Mouse (Mus musculus) lung, postnatal 0 days (tissue): ENCODE measurements around the gene Errfi1. TPM values are rescaled to one million over a fixed set of nuclear protein-coding genes. Genes with fewer than 3 reads are reported as not detected.

Experiments
- ATAC-seq: fragments of 200-750 bp; cut with Nextera tagmentation; 2 replicates; pipeline ENCODE4 v1.8.0; 2017; ENCODE audit warnings: moderate library complexity
- DNase-seq: peaks from one replicate; pipeline ENCODE4 v3.0.0-alpha.2; 2016; ENCODE audit warnings: low spot score
- H3K27ac ChIP-seq: fragments of 300-500 bp; sonication (generic); 2 replicates; pipeline ENCODE4 v1.5.1; 2014; ENCODE audit warnings: antibody characterized with exemption, mild to moderate bottlenecking, low read length, mixed read lengths
- H3K27me3 ChIP-seq: fragments of 300-500 bp; sonication (generic); replicated peaks from 2 replicates; pipeline ENCODE4 v1.6.1; 2014; ENCODE audit warnings: low read length, mixed read lengths; ENCODE audit not compliant: insufficient read depth
- H3K36me3 ChIP-seq: fragments of 300-500 bp; sonication (generic); 2 replicates; pipeline ENCODE4 v1.6.1; 2014; ENCODE audit warnings: low read length, mixed read lengths; ENCODE audit not compliant: insufficient read depth
- H3K4me1 ChIP-seq: fragments of 300-500 bp; sonication (generic); 2 replicates; pipeline ENCODE4 v1.6.1; 2014; ENCODE audit warnings: antibody characterized with exemption, low read depth, low read length, mixed read lengths; ENCODE audit not compliant: insufficient read depth
- H3K4me2 ChIP-seq: fragments of 300-500 bp; sonication (generic); replicated peaks from 2 replicates; pipeline ENCODE4 v1.6.1; 2014; ENCODE audit warnings: low read depth, mild to moderate bottlenecking, low read length, moderate library complexity, mixed read lengths
- H3K4me3 ChIP-seq: fragments of 300-500 bp; sonication (generic); 2 replicates; pipeline ENCODE4 v1.5.1; 2014; ENCODE audit warnings: low read depth, low read length
- H3K9ac ChIP-seq: fragments of 300-500 bp; sonication (generic); replicated peaks from 2 replicates; pipeline ENCODE4 v1.6.1; 2014; ENCODE audit warnings: low read depth, mild to moderate bottlenecking
- H3K9me3 ChIP-seq: fragments of 300-500 bp; sonication (generic); 2 replicates; pipeline ENCODE4 v1.6.1; 2016; ENCODE audit warnings: low read length, mixed read lengths
- CTCF ChIP-seq: IDR thresholded peaks from 2 replicates; pipeline ENCODE4 v1.5.1; 2016; ENCODE audit warnings: antibody characterized with exemption, mild to moderate bottlenecking
- EP300 ChIP-seq: IDR thresholded peaks from 2 replicates; pipeline ENCODE4 v1.6.1; 2016; ENCODE audit warnings: antibody characterized with exemption, mild to moderate bottlenecking, control low read depth
- WGBS: fragments of 180-500 bp; shearing (Covaris S2); extraction: QIAGEN DNeasy Blood & Tissue Kit; methylation state at CpG from one replicate; pipeline ENCODE4 v1.1.7; 2014; 5-methylcytosine and 5-hydroxymethylcytosine counted together
- polyA plus RNA-seq: library from polyadenylated mRNA; unstranded; fragments of >200 nt; fragmentation: Nextera tagmentation; extraction: Ambion mirVana; gene quantifications from 2 replicates; pipeline ENCODE4 v1.2.1, GENCODE M21; 2015

The Errfi1 gene
- polyA plus RNA-seq, 1 experiment from 2014 or later = 106 TPM

DNA sequence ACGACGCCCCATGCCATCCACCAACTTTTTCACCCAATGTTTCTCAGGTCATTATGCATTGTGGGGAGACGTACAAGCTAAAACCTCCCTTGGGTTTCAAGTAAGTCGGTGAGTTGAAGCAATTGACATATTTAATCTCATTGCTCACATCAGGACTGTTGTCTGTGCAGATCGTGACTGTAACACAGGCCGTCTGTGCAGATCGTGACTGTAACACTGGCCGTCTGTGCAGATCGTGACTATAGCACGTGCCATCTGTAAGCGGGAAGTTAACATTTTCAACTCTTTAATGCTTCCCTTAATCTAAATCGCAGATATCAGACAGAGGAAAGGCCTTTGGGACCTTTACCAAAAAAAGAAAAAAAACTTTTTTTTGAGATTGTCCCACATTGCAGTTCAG is 60.0 kb downstream of the Errfi1 start:
- Histone ChIP-seq H3K27ac (peak overlapping the region; percentile 84), H3K4me1 (peaks cover 9% of the 10 kb centered on the region; the same call in 1 of the 2 replicates), H3K9me3 (no peaks in the 10 kb centered on the region), H3K4me2 (peak overlapping the region; percentile 66), H3K36me3 (no peaks in the 10 kb centered on the region), H3K4me3 (peak overlapping the region; percentile 56), H3K27me3 (no peaks in the 10 kb centered on the region), H3K9ac (peak overlapping the region; percentile 66)
- ATAC-seq = no peak
- TF ChIP-seq EP300 (no peak), CTCF (no peak)
- WGBS = 11% methylated on average over 12 of the region's 12 CpGs
- peak; percentile 51 for DNase-seq

DNA sequence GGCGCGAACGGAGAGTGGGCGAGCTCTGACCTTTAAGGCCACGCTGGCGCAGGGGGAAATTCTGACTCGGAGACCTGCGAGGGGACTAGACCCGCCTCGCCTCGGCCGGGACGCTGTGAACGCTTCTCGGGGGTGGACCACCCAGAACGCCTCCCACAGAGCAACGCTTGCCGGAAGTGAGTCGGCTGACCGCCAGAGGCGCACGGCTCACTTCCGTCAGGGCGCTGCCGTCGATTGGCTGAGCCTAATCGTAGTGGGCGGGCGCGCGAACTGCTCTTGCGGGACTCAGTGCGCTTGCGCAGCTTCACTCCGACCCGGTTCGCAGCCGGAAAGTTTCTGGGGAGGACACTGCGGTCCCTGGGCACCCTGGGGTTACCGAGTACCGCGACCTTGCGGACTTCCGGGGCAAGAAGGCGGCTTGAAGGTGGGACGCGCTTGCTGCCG is 60.6 kb downstream of the Errfi1 start, which contains the start of the genes Park7 and Tnfrsf9:
Park7 (minus strand) TSS at position 148 of the 444 bp plus-strand sequence.
Tnfrsf9 (plus strand) TSS at position 273 of the 444 bp plus-strand sequence.
- TF ChIP-seq EP300 = no peak
- peak; percentile 85 for TF ChIP-seq CTCF
- peak; percentile 88 for ATAC-seq
- Histone ChIP-seq H3K4me3 (peak within 1 kb of the TSS; percentile 56), H3K27me3 (no peaks in the 10 kb centered on the region), H3K4me1 (peaks cover 5% of the 10 kb centered on the region; the same call in 1 of the 2 replicates), H3K4me2 (peak within 1 kb of the TSS; percentile 66), H3K36me3 (no peaks in the 10 kb centered on the region), H3K9me3 (no peaks in the 10 kb centered on the region), H3K9ac (peak within 1 kb of the TSS; percentile 66), H3K27ac (peak within 1 kb of the TSS; percentile 84)
- DNase-seq = peak; percentile 99
- WGBS = under 1% methylated on average over 48 of the region's 48 CpGs

DNA sequence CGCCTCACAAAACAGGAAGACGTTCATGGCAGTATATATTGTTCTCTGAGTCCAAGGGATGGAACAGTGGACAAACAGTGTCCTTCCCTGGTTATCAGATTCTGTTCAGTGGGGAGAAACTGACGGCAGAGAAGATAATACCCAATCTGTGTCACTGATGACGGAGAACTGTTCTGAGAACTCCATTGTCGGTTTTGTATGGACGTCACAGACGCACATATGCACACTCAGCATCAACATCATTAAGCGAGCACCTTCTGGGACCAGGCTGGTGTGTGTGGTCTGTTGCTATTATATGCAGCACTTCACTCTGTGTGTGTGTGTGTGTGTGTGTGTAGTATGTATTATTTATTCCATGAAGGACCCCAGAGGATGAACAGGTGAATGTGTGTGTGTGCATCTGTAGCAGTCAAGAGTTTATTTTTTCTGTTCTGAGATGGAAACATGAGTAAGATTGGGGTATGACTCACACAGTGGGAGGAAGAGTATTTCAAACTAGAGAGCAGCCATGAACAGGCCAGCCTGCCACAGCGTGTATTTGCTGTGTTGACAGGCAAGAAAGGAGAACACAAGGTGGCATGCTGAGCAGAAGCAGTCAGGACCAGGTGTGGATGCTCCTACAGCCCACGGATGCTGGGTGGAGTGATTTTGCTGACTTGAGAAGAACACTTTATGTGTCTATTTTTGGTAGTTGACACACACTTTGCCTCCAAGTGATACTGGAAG is 61.6 kb downstream of the Errfi1 start:
- peak; percentile 42; the same call in 1 of the 2 replicates for ATAC-seq
- Histone ChIP-seq H3K9me3 (no peaks in the 10 kb centered on the region), H3K4me3 (no peak overlapping the region), H3K27me3 (no peaks in the 10 kb centered on the region), H3K4me2 (peak overlapping the region; percentile 66), H3K36me3 (no peaks in the 10 kb centered on the region), H3K9ac (peak overlapping the region; percentile 35; the same call in 1 of the 2 replicates), H3K27ac (peak overlapping the region; percentile 84), H3K4me1 (peaks cover 5% of the 10 kb centered on the region; the same call in 1 of the 2 replicates)
- DNase-seq = peak; percentile 28
- TF ChIP-seq CTCF (no peak), EP300 (peak; percentile 93)
- 42% methylated on average over 10 of the region's 10 CpGs for WGBS

DNA sequence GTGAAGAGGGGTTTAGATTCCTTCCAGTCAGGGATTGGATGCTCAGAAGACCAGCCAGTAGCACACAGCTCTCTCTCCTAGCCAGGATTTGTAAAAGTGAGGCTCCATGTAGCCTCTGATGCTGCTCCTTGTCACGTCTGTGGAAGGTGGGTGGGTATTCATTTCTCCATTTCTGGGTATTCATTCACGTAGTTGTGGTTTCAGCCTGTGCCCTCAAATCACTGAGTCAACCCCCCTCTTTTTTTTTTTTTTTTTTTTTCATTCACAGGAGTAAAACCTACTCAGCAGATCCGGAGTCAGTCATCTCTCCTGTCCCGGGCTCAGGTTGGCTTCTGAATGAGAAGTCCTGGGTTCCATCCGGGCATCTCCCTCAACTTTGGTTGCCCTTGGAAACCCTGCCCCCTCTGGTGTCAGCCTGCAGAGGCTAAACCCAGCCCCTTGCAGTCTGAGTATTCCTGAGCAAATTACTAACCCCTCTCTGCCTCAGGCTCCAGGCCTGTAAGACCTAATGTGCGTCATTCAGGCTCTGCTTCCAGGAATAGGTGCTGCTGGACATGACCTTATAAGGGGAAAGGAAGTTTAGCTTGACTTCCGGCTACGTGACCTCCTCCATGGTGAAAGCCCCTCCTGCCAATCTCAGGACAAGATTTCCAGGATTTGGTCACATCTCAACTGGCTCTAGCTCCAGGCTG is 63.8 kb downstream of the Errfi1 start:
- no peak for ATAC-seq
- Histone ChIP-seq H3K9ac (no peak overlapping the region), H3K4me3 (no peak overlapping the region), H3K4me1 (peaks cover 5% of the 10 kb centered on the region; the same call in 1 of the 2 replicates), H3K27me3 (no peaks in the 10 kb centered on the region), H3K27ac (0 out of 2 replicates have a peak overlapping the region, but pooled peaks have one; percentile 5), H3K4me2 (no peak overlapping the region), H3K9me3 (no peaks in the 10 kb centered on the region), H3K36me3 (no peaks in the 10 kb centered on the region)
- 61% methylated on average over 8 of the region's 8 CpGs for whole genome bisulfite sequencing
- peak; percentile 58 for TF ChIP-seq EP300
- TF ChIP-seq CTCF = no peak
- DNase-seq = peak; percentile 35

Other genes with a start within 250 kb of the Errfi1 start
- 0.04 TPM in 1 of 2 replicates, not detected in the other for gene Slc45a1, start 201.7 kb upstream of the Errfi1 start, polyA plus RNA-seq
- gene Park7, start 60.5 kb downstream of the Errfi1 start, polyA plus RNA-seq = 229 and 241 TPM in 2 replicates
- gene Tnfrsf9, start 60.6 kb downstream of the Errfi1 start, polyA plus RNA-seq = 1.1 and 4.4 TPM in 2 replicates
- gene Uts2, start 143.2 kb downstream of the Errfi1 start, polyA plus RNA-seq = not detected in 2 replicates
- gene Per3, start 190.7 kb downstream of the Errfi1 start, polyA plus RNA-seq = 22.9 and 27.1 TPM in 2 replicates
- gene Vamp3, start 204.0 kb downstream of the Errfi1 start, polyA plus RNA-seq = 122 and 141 TPM in 2 replicates
- not detected in 2 replicates for gene Gm13090, start 235.7 kb downstream of the Errfi1 start, polyA plus RNA-seq